Mouse (Mus musculus) midbrain, embryonic 13.5 days (tissue): Measurements from ENCODE around the gene Ubr2. TPM values are rescaled to one million over a fixed set of nuclear protein-coding genes. Genes with fewer than 3 reads are reported as not detected.

Experiments
- ATAC-seq: fragments of 200-750 bp; cut with Nextera tagmentation; 2 replicates; pipeline ENCODE4 v1.8.0; 2017; ENCODE audit warnings: mild to moderate bottlenecking, moderate TSS enrichment, moderate library complexity
- H3K27ac ChIP-seq: fragments of 300-500 bp; sonication (generic); 2 replicates; pipeline ENCODE4 v1.5.1; 2015; ENCODE audit warnings: inconsistent platforms, mild to moderate bottlenecking, moderate library complexity
- H3K27me3 ChIP-seq: fragments of 300-500 bp; sonication (generic); 2 replicates; pipeline ENCODE4 v1.6.1; 2015; ENCODE audit warnings: mild to moderate bottlenecking, inconsistent platforms
- H3K36me3 ChIP-seq: fragments of 300-500 bp; sonication (generic); 2 replicates; pipeline ENCODE4 v1.6.1; 2015; ENCODE audit warnings: mild to moderate bottlenecking, inconsistent platforms
- H3K4me1 ChIP-seq: fragments of 300-500 bp; sonication (generic); replicated peaks from 2 replicates; pipeline ENCODE4 v1.6.1; 2015; ENCODE audit warnings: inconsistent platforms
- H3K4me2 ChIP-seq: fragments of 300-500 bp; sonication (generic); replicated peaks from 2 replicates; pipeline ENCODE4 v1.6.1; 2015; ENCODE audit warnings: moderate library complexity, mild to moderate bottlenecking, inconsistent platforms
- H3K4me3 ChIP-seq: fragments of 300-500 bp; sonication (generic); replicated peaks from 2 replicates; pipeline ENCODE4 v1.5.1; 2015; ENCODE audit warnings: mild to moderate bottlenecking, inconsistent platforms
- H3K9ac ChIP-seq: fragments of 300-500 bp; sonication (generic); replicated peaks from 2 replicates; pipeline ENCODE4 v1.6.1; 2015; ENCODE audit warnings: mild to moderate bottlenecking, inconsistent platforms
- H3K9me3 ChIP-seq: fragments of 300-500 bp; sonication (generic); 2 replicates; pipeline ENCODE4 v1.6.1; 2016; ENCODE audit warnings: mild to moderate bottlenecking, inconsistent platforms
- WGBS: fragments of 180-500 bp; shearing (Covaris S2); methylation state at CpG from one replicate; pipeline ENCODE4 v1.1.7; 2015; 5-methylcytosine and 5-hydroxymethylcytosine counted together
- polyA plus RNA-seq: library from polyadenylated mRNA; unstranded; fragments of >200 nt; fragmentation: Nextera tagmentation; extraction: Ambion mirVana; gene quantifications from 2 replicates; pipeline ENCODE4 v1.2.1, GENCODE M21; 2015

Gene Ubr2
- polyA plus RNA-seq, 1 experiment from 2014 or later: 18.0 TPM

DNA sequence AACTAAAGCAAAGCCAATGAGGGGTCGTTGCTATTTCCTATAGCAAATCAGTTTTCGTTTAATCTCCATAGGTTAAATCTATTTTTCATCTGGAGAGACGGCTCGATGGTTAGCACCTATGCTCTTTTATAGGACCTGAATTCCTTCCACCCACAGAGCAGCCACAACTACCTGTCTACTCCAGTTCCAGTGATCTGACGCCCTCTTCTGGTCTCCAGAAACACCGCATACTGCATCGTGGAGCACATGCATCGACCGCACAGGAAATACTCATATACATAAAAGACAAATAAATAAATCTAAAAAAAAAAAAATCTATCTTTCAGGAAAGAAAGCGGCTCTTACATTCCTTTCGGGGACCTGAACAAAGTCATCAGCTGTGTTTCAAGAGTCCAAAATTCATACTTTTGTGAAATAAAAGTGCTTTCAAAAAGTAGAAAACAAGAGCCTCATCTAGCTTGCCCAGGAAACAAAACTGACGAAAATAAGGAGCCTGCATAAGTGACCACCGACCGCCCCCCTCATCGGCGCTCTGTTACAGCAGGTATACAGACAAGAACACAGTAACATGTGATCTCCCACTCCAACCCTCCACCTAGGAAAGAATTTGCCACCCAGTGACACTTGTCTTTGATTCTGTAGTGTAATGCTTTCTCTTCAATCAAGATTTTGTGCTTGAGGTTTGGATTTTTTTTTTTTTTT is 121.7 kb downstream of the Ubr2 start:
- peak overlapping the region; percentile 73 for H3K4me3 ChIP-seq
- H3K27me3 ChIP-seq: no peaks in the 10 kb centered on the region
- H3K9ac ChIP-seq: peak overlapping the region; percentile 81
- no peaks in the 10 kb centered on the region for H3K9me3 ChIP-seq
- H3K4me2 ChIP-seq: peak overlapping the region; percentile 81
- no peaks in the 10 kb centered on the region for H3K36me3 ChIP-seq
- ATAC-seq: no peak
- H3K27ac ChIP-seq: peak overlapping the region; percentile 97
- 39% methylated on average over 16 of the region's 16 CpGs for WGBS
- H3K4me1 ChIP-seq: peaks cover 46% of the 10 kb centered on the region

DNA sequence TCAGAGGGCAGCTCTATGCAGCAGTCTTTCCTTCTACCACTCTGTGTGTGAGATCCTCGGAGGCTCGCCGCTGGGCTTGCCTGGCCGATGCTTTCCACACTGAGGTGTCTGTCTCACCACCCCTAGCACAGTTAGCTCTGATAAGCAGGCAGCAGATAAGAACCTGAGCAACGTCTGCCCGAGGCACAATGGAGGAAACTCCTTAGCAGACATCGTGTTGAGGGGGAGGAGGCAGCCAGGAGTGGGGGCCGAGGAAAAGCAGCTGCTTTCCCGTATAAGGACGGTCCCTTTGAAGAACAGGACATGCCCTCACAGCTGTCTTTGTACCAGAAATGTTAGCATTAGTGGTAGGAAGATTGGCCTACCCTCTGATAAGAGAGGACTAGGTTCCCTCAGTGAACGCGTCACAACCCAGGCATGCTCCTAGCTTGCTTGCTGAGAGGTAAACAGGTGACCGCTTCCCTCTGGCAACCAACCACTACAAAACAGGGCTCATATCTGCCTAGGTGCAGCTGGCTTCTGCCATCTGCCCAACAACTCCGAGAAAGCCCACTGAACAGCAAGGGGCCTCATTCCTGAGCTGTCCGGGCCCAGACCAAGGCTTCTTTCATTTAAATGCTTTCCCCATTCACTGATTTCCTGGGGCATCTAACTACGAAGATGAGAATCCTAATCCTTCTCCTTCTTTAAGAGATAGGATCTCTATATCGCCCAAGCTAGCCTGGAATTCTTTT is 124.3 kb downstream of the Ubr2 start:
- 56% methylated on average over 17 of the region's 17 CpGs for WGBS
- H3K4me2 ChIP-seq: no peak overlapping the region
- H3K27ac ChIP-seq: no peak overlapping the region
- H3K9me3 ChIP-seq: no peaks in the 10 kb centered on the region
- H3K4me3 ChIP-seq: no peak overlapping the region
- ATAC-seq: no peak
- no peaks in the 10 kb centered on the region for H3K27me3 ChIP-seq
- H3K36me3 ChIP-seq: no peaks in the 10 kb centered on the region
- peak overlapping the region; percentile 47 for H3K9ac ChIP-seq
- peaks cover 20% of the 10 kb centered on the region for H3K4me1 ChIP-seq

GRCm38 (mm10) chr17:46885218-46885909 is 125.0 kb downstream of the Ubr2 start:
- Histone ChIP-seq H3K36me3 (no peaks in the 10 kb centered on the region), H3K27ac (no peak overlapping the region), H3K4me3 (no peak overlapping the region), H3K27me3 (no peaks in the 10 kb centered on the region), H3K4me1 (peaks cover 19% of the 10 kb centered on the region), H3K9ac (peak overlapping the region; percentile 47; the same call in 1 of the 2 replicates), H3K9me3 (no peaks in the 10 kb centered on the region), H3K4me2 (no peak overlapping the region)
- WGBS: 81% methylated on average over 11 of the region's 11 CpGs
- ATAC-seq: no peak

GRCm38 (mm10) chr17:46884766-46885165 is 125.6 kb downstream of the Ubr2 start:
- no peak for ATAC-seq
- no peaks in the 10 kb centered on the region for H3K9me3 ChIP-seq
- no peak overlapping the region for H3K27ac ChIP-seq
- H3K36me3 ChIP-seq: no peaks in the 10 kb centered on the region
- 91% methylated on average over 6 of the region's 6 CpGs for WGBS
- H3K4me3 ChIP-seq: no peak overlapping the region
- no peak overlapping the region for H3K4me2 ChIP-seq
- H3K4me1 ChIP-seq: peaks cover 21% of the 10 kb centered on the region
- no peaks in the 10 kb centered on the region for H3K27me3 ChIP-seq
- no peak overlapping the region for H3K9ac ChIP-seq

DNA sequence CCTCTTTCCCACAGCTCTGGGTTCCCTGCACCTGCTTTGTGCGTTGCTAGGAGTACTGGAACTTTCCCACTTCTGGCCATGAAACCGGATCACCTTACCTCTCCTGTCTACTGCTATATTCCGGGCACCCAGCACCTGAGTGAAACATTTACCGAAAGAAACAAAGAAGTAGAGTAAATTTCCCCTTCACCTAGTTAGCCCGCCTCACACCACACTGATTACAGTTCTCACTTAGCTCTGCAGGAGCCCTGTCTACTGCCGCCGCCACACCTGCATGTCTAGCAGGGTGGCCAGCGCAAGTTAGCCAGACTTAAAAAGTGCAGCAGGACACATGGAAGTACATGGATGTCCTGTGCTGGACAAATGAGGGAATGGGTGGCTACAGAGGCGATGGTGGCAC is 127.2 kb downstream of the Ubr2 start:
- ATAC-seq: no peak
- Histone ChIP-seq H3K4me2 (no peak overlapping the region), H3K27me3 (no peaks in the 10 kb centered on the region), H3K9ac (no peak overlapping the region), H3K36me3 (no peaks in the 10 kb centered on the region), H3K27ac (no peak overlapping the region), H3K4me3 (no peak overlapping the region), H3K4me1 (peaks cover 16% of the 10 kb centered on the region; the same call in 1 of the 2 replicates), H3K9me3 (no peaks in the 10 kb centered on the region)
- WGBS: 90% methylated on average over 9 of the region's 9 CpGs

- H3K4me2 ChIP-seq: no peak overlapping the region
- H3K9ac ChIP-seq: no peak overlapping the region
- H3K4me3 ChIP-seq: no peak overlapping the region
- no peaks in the 10 kb centered on the region for H3K27me3 ChIP-seq
- H3K36me3 ChIP-seq: no peaks in the 10 kb centered on the region
- WGBS: 89% methylated on average over 6 of the region's 6 CpGs
- no peaks in the 10 kb centered on the region for H3K9me3 ChIP-seq
- no peak for ATAC-seq
- peaks cover 18% of the 10 kb centered on the region; the same call in 1 of the 2 replicates for H3K4me1 ChIP-seq
- H3K27ac ChIP-seq: no peak overlapping the region
Observed at GRCm38 (mm10) chr17:46881728-46882127, 128.6 kb downstream of the Ubr2 start.

DNA sequence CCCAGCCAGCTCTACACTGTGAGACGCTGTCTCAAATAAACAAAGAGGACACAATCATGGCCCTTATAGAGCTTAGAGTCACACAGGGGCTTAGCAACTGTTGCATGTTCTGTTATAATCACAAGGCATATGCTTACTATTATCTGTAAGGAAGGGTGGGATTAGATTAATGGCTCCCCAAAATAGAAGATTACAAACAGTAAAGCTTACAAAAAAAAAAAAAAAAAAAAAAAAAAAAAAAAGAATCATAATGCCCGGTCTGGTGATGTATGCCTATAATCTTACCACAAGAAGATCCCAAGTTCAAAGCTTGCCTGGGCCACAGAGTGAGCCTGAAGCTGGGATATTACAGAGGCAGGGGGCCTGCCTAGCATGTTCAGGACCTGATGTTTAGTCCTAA is 130.0 kb downstream of the Ubr2 start:
- Histone ChIP-seq H3K4me2 (no peak overlapping the region), H3K27me3 (no peaks in the 10 kb centered on the region), H3K27ac (no peak overlapping the region), H3K9ac (no peak overlapping the region), H3K36me3 (no peaks in the 10 kb centered on the region), H3K4me1 (peaks cover 10% of the 10 kb centered on the region; the same call in 1 of the 2 replicates), H3K4me3 (no peak overlapping the region), H3K9me3 (no peaks in the 10 kb centered on the region)
- 76% methylated on average over 2 of the region's 2 CpGs for WGBS
- no peak for ATAC-seq

DNA sequence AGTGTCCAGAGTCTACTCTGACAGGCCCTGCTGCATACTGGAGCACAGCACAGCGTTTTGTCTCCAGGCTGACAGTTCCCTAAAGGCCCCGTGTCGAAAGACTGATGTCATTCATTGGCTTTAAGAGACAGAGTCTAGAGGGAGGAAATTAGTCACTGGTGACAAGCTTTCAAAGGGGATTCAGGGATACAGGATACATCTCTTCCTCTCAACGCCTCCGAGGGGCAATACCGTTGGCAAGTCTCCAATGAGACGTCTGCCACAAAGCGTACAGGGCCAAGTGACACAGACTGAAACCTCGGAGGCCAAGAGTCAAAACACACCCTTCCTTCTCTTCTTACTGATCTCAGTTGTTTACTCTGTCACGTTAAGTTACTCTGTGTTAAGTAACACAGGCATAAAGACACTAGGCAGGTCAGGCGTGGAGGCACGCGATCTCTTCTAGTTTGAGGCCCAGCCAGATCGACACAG is 130.5 kb downstream of the Ubr2 start:
- no peak for ATAC-seq
- no peak overlapping the region for H3K4me2 ChIP-seq
- H3K4me3 ChIP-seq: no peak overlapping the region
- no peaks in the 10 kb centered on the region for H3K9me3 ChIP-seq
- peaks cover 10% of the 10 kb centered on the region; the same call in 1 of the 2 replicates for H3K4me1 ChIP-seq
- H3K9ac ChIP-seq: no peak overlapping the region
- 69% methylated on average over 14 of the region's 14 CpGs for WGBS
- H3K27ac ChIP-seq: no peak overlapping the region
- no peaks in the 10 kb centered on the region for H3K36me3 ChIP-seq
- no peaks in the 10 kb centered on the region for H3K27me3 ChIP-seq

Other genes with a start within 250 kb of the Ubr2 start
- gene Ptcra, start 246.8 kb downstream of the Ubr2 start, polyA plus RNA-seq: 0.24 and 0.46 TPM in 2 replicates
- gene 2310039H08Rik, start 237.9 kb downstream of the Ubr2 start, polyA plus RNA-seq: 53.4 and 54.0 TPM in 2 replicates
- 119 and 125 TPM in 2 replicates for gene Rpl7l1, start 227.9 kb downstream of the Ubr2 start, polyA plus RNA-seq
- 9.4 and 9.6 TPM in 2 replicates for gene Bicral, start 152.1 kb downstream of the Ubr2 start, polyA plus RNA-seq
- gene Tbcc, start 119.9 kb downstream of the Ubr2 start, polyA plus RNA-seq: 56.6 and 68.3 TPM in 2 replicates
- not detected in 2 replicates for gene Prph2, start 100.1 kb downstream of the Ubr2 start, polyA plus RNA-seq